Comparison of ENCODE assay signal across 13 mouse cellular contexts in the genomic region with DNA sequence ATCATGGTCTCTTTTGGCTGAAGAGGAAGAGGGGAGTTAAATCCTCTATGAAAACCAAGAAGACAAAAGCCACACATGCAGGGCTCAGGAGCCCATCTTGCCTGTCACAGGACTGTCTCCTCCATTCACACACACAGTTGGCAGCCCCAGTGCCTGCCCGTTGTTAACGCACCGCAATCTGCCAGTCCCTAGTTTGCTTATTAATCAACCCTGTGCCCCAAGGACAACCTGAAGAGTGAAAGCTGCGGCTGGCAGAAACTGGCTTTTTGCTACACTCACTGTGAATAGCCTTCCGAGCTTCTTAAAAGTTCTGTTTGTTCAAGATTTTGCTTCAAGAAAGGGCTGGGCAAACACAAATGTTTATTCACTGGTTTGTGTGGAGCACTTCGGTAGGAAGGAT. TPM values are rescaled to one million over a fixed set of nuclear protein-coding genes. Genes with fewer than 3 reads are reported as not detected.
DNase-seq lines count a peak whose midpoint lies in the region; ATAC-seq and TF ChIP-seq lines count a peak whose summit lies in the region.
"Had no signal": no experiment of that assay in that cellular context is flagged by ENCODE, and none has a peak within 500 bp of the region (broad histone marks: within the 10 kb centered on the region; RNA-seq: fewer than 3 reads in every experiment).

No protein-coding gene starts in this region.

- 38% methylated on average over 6 of the region's 6 CpGs for WGBS in forebrain, embryonic 16.5 days
- 67% methylated on average over 6 of the region's 6 CpGs for WGBS in forebrain, embryonic 12.5 days
- WGBS in kidney, embryonic 14.5 days: 89% methylated on average over 6 of the region's 6 CpGs

- H3K4me1 ChIP-seq in forebrain, embryonic 16.5 days (replicated peaks; ENCODE audit: control insufficient read depth, insufficient read depth, low read length): peaks cover 11% of the 10 kb centered on the region
- peaks cover 10% of the 10 kb centered on the region; the same call in 1 of the 2 replicates for H3K4me1 ChIP-seq in forebrain, embryonic 12.5 days
- H3K4me1 ChIP-seq in kidney, embryonic 14.5 days (ENCODE audit: control insufficient read depth, insufficient read depth, low read length): no peaks in the 10 kb centered on the region
- no peaks in the 10 kb centered on the region; the same call in 1 of the 2 replicates for H3K4me1 ChIP-seq in testis, adult 2 months (ENCODE audit: control insufficient read depth, insufficient read depth, low read length)
- H3K4me1 ChIP-seq: hindbrain, embryonic 12.5 days had no signal

- TF ChIP-seq CTCF in testis, adult 2 months (IDR thresholded peaks at IDR 0.05; ENCODE audit: control insufficient read depth, insufficient read depth, insufficient replicate concordance, low read depth, low read length): no peak

- H3K4me3 ChIP-seq in forebrain, embryonic 16.5 days (replicated peaks; ENCODE audit: low read length): no peak overlapping the region
- H3K4me3 ChIP-seq in forebrain, embryonic 12.5 days (replicated peaks): no peak overlapping the region
- no peak overlapping the region for H3K4me3 ChIP-seq in kidney, embryonic 14.5 days (ENCODE audit: low read length)
- H3K4me3 ChIP-seq in testis, adult 2 months (ENCODE audit: control insufficient read depth, low read depth, low read length): peak overlapping the region; percentile 5
- H3K4me3 ChIP-seq: embryonic facial prominence, embryonic 15.5 days; hindbrain, embryonic 12.5 days had no signal

- ATAC-seq in forebrain, embryonic 16.5 days: 0 out of 2 replicates have a peak, but pooled peaks have one; percentile 58
- no peak for ATAC-seq in forebrain, embryonic 12.5 days (ENCODE audit: low FRiP score)
- ATAC-seq in kidney, embryonic 14.5 days (ENCODE audit: low FRiP score, low TSS enrichment): no peak
- ATAC-seq: intestine, postnatal 0 days had no signal

- no peaks in the 10 kb centered on the region for H3K27me3 ChIP-seq in forebrain, embryonic 16.5 days (replicated peaks; ENCODE audit: control insufficient read depth, insufficient read depth, low read length)
- no peaks in the 10 kb centered on the region for H3K27me3 ChIP-seq in forebrain, embryonic 12.5 days
- no peaks in the 10 kb centered on the region for H3K27me3 ChIP-seq in kidney, embryonic 14.5 days (ENCODE audit: control insufficient read depth, insufficient read depth, low read length)
- H3K27me3 ChIP-seq in testis, adult 2 months (ENCODE audit: control insufficient read depth, insufficient read depth, low read length): no peaks in the 10 kb centered on the region
- H3K27me3 ChIP-seq: embryonic facial prominence, embryonic 15.5 days; hindbrain, embryonic 12.5 days had no signal

- H3K9me3 ChIP-seq in forebrain, embryonic 16.5 days (ENCODE audit: control insufficient read depth, low read length): no peaks in the 10 kb centered on the region
- H3K9me3 ChIP-seq in forebrain, embryonic 12.5 days: no peaks in the 10 kb centered on the region
- H3K9me3 ChIP-seq in kidney, embryonic 14.5 days (ENCODE audit: control insufficient read depth, low read length): no peaks in the 10 kb centered on the region
- H3K9me3 ChIP-seq: embryonic facial prominence, embryonic 15.5 days; hindbrain, embryonic 12.5 days had no signal

- DNase-seq in kidney, postnatal 25 days: peak; percentile 46 to 65
- no peak for DNase-seq in testis, postnatal 14 days (ENCODE audit: low spot score)
- no peak for DNase-seq in spleen, postnatal 36 days (ENCODE audit: low spot score in 2 of 2)
- no peak for DNase-seq in thymus, postnatal 14 days
- DNase-seq: gastrocnemius, postnatal 36 days had no signal

- no peaks in the 10 kb centered on the region for H3K36me3 ChIP-seq in forebrain, embryonic 16.5 days (ENCODE audit: control insufficient read depth, insufficient read depth)
- H3K36me3 ChIP-seq in forebrain, embryonic 12.5 days (replicated peaks): 0 out of 2 replicates have a peak, but pooled peaks cover 6% of the 10 kb centered on the region
- no peaks in the 10 kb centered on the region for H3K36me3 ChIP-seq in kidney, embryonic 14.5 days (ENCODE audit: control insufficient read depth, insufficient read depth, low read length)
- no peaks in the 10 kb centered on the region for H3K36me3 ChIP-seq in testis, adult 2 months (ENCODE audit: control insufficient read depth, insufficient read depth, low read length)
- H3K36me3 ChIP-seq: hindbrain, embryonic 12.5 days had no signal

- H3K27ac ChIP-seq in forebrain, embryonic 16.5 days (ENCODE audit: low read length): no peak overlapping the region
- H3K27ac ChIP-seq in forebrain, embryonic 12.5 days: no peak overlapping the region
- H3K27ac ChIP-seq in kidney, embryonic 14.5 days (ENCODE audit: low read depth, low read length): no peak overlapping the region
- no peak overlapping the region for H3K27ac ChIP-seq in testis, adult 2 months (ENCODE audit: control insufficient read depth, insufficient read depth, low read depth, low read length)
- H3K27ac ChIP-seq: embryonic facial prominence, embryonic 15.5 days; hindbrain, embryonic 12.5 days; liver, embryonic 14.5 days had no signal

- H3K9ac ChIP-seq in forebrain, embryonic 16.5 days (replicated peaks; ENCODE audit: low read depth, low read length): no peak overlapping the region
- H3K9ac ChIP-seq in forebrain, embryonic 12.5 days: no peak overlapping the region
- H3K9ac ChIP-seq in kidney, embryonic 14.5 days (ENCODE audit: low read depth, low read length): no peak overlapping the region
- H3K9ac ChIP-seq: embryonic facial prominence, embryonic 15.5 days; hindbrain, embryonic 12.5 days; liver, embryonic 14.5 days had no signal

- H3K4me2 ChIP-seq in forebrain, embryonic 16.5 days (ENCODE audit: low read length): no peak overlapping the region
- H3K4me2 ChIP-seq in forebrain, embryonic 12.5 days: no peak overlapping the region
- no peak overlapping the region for H3K4me2 ChIP-seq in kidney, embryonic 14.5 days (replicated peaks; ENCODE audit: low read depth, low read length)
- H3K4me2 ChIP-seq: embryonic facial prominence, embryonic 15.5 days; hindbrain, embryonic 12.5 days had no signal

- TF ChIP-seq POLR2A in testis, adult 2 months (IDR thresholded peaks at IDR 0.05; ENCODE audit: control insufficient read depth, low read depth, low read length): no peak

RNA-seq across cellular contexts. Expression of a gene that starts 50.3 kb away (rescaled TPM):
- 14.2 and 14.4 TPM in 2 replicates for polyA plus RNA-seq in forebrain, embryonic 16.5 days (2015; fragmentation: Nextera tagmentation; extraction: Ambion mirVana)
- polyA plus RNA-seq in forebrain, embryonic 12.5 days (2016; fragmentation: Nextera tagmentation; extraction: Ambion mirVana): 19.6 and 20.4 TPM in 2 replicates
- 15.8 and 22.1 TPM in 2 replicates for polyA plus RNA-seq in kidney, embryonic 14.5 days (2014; fragmentation: Nextera tagmentation; extraction: Ambion mirVana)
- polyA plus RNA-seq in testis, adult 2 months (2012; rRNA removed): 16.9 and 18.8 TPM in 2 replicates

Comparison
In these comparisons a context has a peak if more than half of its experiments do, and no peak if none do; other contexts are left out.
1. DNase-seq: peak in kidney, postnatal 25 days (2 of 2); none in testis, postnatal 14 days (single experiment), spleen, postnatal 36 days (0 of 2) and thymus, postnatal 14 days (single experiment).